Mouse (Mus musculus): ENCODE results near the gene Foxn1. TPM values are rescaled to one million over a fixed set of nuclear protein-coding genes. Genes with fewer than 3 reads are reported as not detected.
A peak's percentile ranks its signal among the peaks of the same experiment; 100 is the strongest.

Foxn1 gene
- not detected in 2 replicates for total RNA-seq (2014; rRNA removed)
- not detected in 2 replicates for polyA plus RNA-seq (2012; rRNA removed)

- H3K27me3 ChIP-seq (ENCODE audit: control insufficient read depth, insufficient read depth, low read length): no peaks in the 10 kb centered on the region
- TF ChIP-seq CTCF (IDR thresholded peaks at IDR 0.05; ENCODE audit: low read depth, low read length) (no peak), POLR2A (IDR thresholded peaks at IDR 0.05; ENCODE audit: extremely low read depth, insufficient read depth, low read length) (no peak)
- 84% methylated on average over 14 of the region's 14 CpGs for WGBS
- H3K4me3 ChIP-seq (ENCODE audit: insufficient read depth, low read depth, low read length): no peak within 1 kb of the TSS
- no peak within 1 kb of the TSS for H3K27ac ChIP-seq (replicated peaks; ENCODE audit: insufficient read depth, low read depth, low read length)
- H3K79me2 ChIP-seq (ENCODE audit: control insufficient read depth, insufficient read depth, low read length): no peaks in the 10 kb centered on the region
- H3K9ac ChIP-seq (ENCODE audit: low read depth, low read length): no peak within 1 kb of the TSS
- H3K36me3 ChIP-seq (ENCODE audit: control insufficient read depth, insufficient read depth, low read length): no peaks in the 10 kb centered on the region
- DNase-seq (ENCODE audit: extremely low read depth, low read depth, low spot score): no peak
- no peaks in the 10 kb centered on the region for H3K4me1 ChIP-seq (ENCODE audit: control insufficient read depth, insufficient read depth, low read length)
Observed at GRCm38 (mm10) chr11:78386508-78387043, at the start of gene Foxn1. Gene Foxn1, minus strand, starts transcription at chr11:78386558.

DNA sequence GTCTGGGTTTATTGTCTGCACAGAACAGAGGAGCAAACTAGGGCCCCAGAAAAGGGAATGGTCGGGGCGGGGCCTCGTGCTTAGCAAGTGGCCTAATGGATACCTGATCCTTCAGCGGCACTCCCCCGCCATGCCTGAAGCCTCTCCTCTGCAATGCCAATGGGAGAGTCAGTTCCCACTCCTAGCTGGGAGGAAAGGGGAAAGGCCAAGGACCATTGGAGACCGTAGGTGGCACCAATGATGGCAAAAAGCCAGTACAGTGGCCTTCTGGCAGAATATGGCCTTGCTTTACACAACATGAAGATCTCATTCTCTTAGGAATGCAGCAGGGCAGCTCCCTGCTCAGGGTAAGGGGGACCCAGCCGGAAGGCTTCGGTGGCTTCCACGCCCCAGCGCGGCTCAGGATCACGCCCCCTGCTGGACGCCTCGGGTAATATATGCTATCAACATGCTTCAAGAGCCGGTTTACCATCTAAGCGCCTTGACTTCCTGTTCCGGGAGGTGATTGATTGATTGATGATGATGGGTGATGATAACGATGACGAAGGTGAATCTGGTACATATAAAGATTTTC is 49.5 kb upstream of the Foxn1 start:
- no peaks in the 10 kb centered on the region for H3K27me3 ChIP-seq (ENCODE audit: control insufficient read depth, insufficient read depth, low read length)
- no peak overlapping the region for H3K4me3 ChIP-seq (ENCODE audit: insufficient read depth, low read depth, low read length)
- H3K9ac ChIP-seq (ENCODE audit: low read depth, low read length): no peak overlapping the region
- TF ChIP-seq CTCF (IDR thresholded peaks at IDR 0.05; ENCODE audit: low read depth, low read length) (peak; percentile 71), POLR2A (IDR thresholded peaks at IDR 0.05; ENCODE audit: extremely low read depth, insufficient read depth, low read length) (no peak)
- WGBS: 18% methylated on average over 19 of the region's 19 CpGs
- no peaks in the 10 kb centered on the region for H3K79me2 ChIP-seq (ENCODE audit: control insufficient read depth, insufficient read depth, low read length)
- no peaks in the 10 kb centered on the region for H3K36me3 ChIP-seq (ENCODE audit: control insufficient read depth, insufficient read depth, low read length)
- DNase-seq (ENCODE audit: extremely low read depth, low read depth, low spot score): no peak
- H3K27ac ChIP-seq (replicated peaks; ENCODE audit: insufficient read depth, low read depth, low read length): no peak overlapping the region
- H3K4me1 ChIP-seq (ENCODE audit: control insufficient read depth, insufficient read depth, low read length): no peaks in the 10 kb centered on the region

GRCm38 (mm10) chr11:78434052-78434451 is 47.7 kb upstream of the Foxn1 start:
- H3K27me3 ChIP-seq (ENCODE audit: control insufficient read depth, insufficient read depth, low read length): no peaks in the 10 kb centered on the region
- H3K27ac ChIP-seq (replicated peaks; ENCODE audit: insufficient read depth, low read depth, low read length): no peak overlapping the region
- no peak for TF ChIP-seq POLR2A (IDR thresholded peaks at IDR 0.05; ENCODE audit: extremely low read depth, insufficient read depth, low read length)
- TF ChIP-seq CTCF (IDR thresholded peaks at IDR 0.05; ENCODE audit: low read depth, low read length): no peak
- no peak overlapping the region for H3K4me3 ChIP-seq (ENCODE audit: insufficient read depth, low read depth, low read length)
- H3K36me3 ChIP-seq (ENCODE audit: control insufficient read depth, insufficient read depth, low read length): no peaks in the 10 kb centered on the region
- WGBS: 75% methylated on average over 4 of the region's 4 CpGs
- no peak for DNase-seq (ENCODE audit: extremely low read depth, low read depth, low spot score)
- H3K4me1 ChIP-seq (ENCODE audit: control insufficient read depth, insufficient read depth, low read length): no peaks in the 10 kb centered on the region
- no peak overlapping the region for H3K9ac ChIP-seq (ENCODE audit: low read depth, low read length)
- H3K79me2 ChIP-seq (ENCODE audit: control insufficient read depth, insufficient read depth, low read length): no peaks in the 10 kb centered on the region

- TF ChIP-seq POLR2A (IDR thresholded peaks at IDR 0.05; ENCODE audit: extremely low read depth, insufficient read depth, low read length): no peak
- TF ChIP-seq CTCF (IDR thresholded peaks at IDR 0.05; ENCODE audit: low read depth, low read length): no peak
- Histone ChIP-seq H3K4me1 (ENCODE audit: control insufficient read depth, insufficient read depth, low read length) (peaks cover 4% of the 10 kb centered on the region), H3K27me3 (ENCODE audit: control insufficient read depth, insufficient read depth, low read length) (no peaks in the 10 kb centered on the region), H3K36me3 (ENCODE audit: control insufficient read depth, insufficient read depth, low read length) (no peaks in the 10 kb centered on the region), H3K4me3 (ENCODE audit: insufficient read depth, low read depth, low read length) (no peak overlapping the region), H3K79me2 (ENCODE audit: control insufficient read depth, insufficient read depth, low read length) (no peaks in the 10 kb centered on the region), H3K9ac (ENCODE audit: low read depth, low read length) (no peak overlapping the region), H3K27ac (replicated peaks; ENCODE audit: insufficient read depth, low read depth, low read length) (no peak overlapping the region)
- DNase-seq (ENCODE audit: extremely low read depth, low read depth, low spot score): no peak
- WGBS: 89% methylated on average over 10 of the region's 10 CpGs
Observed at GRCm38 (mm10) chr11:78431176-78431575, 44.8 kb upstream of the Foxn1 start.

- no peak for DNase-seq (ENCODE audit: extremely low read depth, low read depth, low spot score)
- no peaks in the 10 kb centered on the region for H3K79me2 ChIP-seq (ENCODE audit: control insufficient read depth, insufficient read depth, low read length)
- no peak overlapping the region for H3K27ac ChIP-seq (replicated peaks; ENCODE audit: insufficient read depth, low read depth, low read length)
- TF ChIP-seq POLR2A (IDR thresholded peaks at IDR 0.05; ENCODE audit: extremely low read depth, insufficient read depth, low read length) (no peak), CTCF (IDR thresholded peaks at IDR 0.05; ENCODE audit: low read depth, low read length) (no peak)
- no peak overlapping the region for H3K9ac ChIP-seq (ENCODE audit: low read depth, low read length)
- 76% methylated on average over 11 of the region's 11 CpGs for WGBS
- H3K36me3 ChIP-seq (ENCODE audit: control insufficient read depth, insufficient read depth, low read length): no peaks in the 10 kb centered on the region
- H3K4me1 ChIP-seq (ENCODE audit: control insufficient read depth, insufficient read depth, low read length): peaks cover 4% of the 10 kb centered on the region
- no peak overlapping the region for H3K4me3 ChIP-seq (ENCODE audit: insufficient read depth, low read depth, low read length)
- H3K27me3 ChIP-seq (ENCODE audit: control insufficient read depth, insufficient read depth, low read length): no peaks in the 10 kb centered on the region
Observed at GRCm38 (mm10) chr11:78430195-78430878, 44.0 kb upstream of the Foxn1 start.

GRCm38 (mm10) chr11:78428309-78428708 is 42.0 kb upstream of the Foxn1 start:
- H3K4me1 ChIP-seq (ENCODE audit: control insufficient read depth, insufficient read depth, low read length): peaks cover 12% of the 10 kb centered on the region
- no peaks in the 10 kb centered on the region for H3K27me3 ChIP-seq (ENCODE audit: control insufficient read depth, insufficient read depth, low read length)
- H3K36me3 ChIP-seq (ENCODE audit: control insufficient read depth, insufficient read depth, low read length): no peaks in the 10 kb centered on the region
- no peak overlapping the region for H3K9ac ChIP-seq (ENCODE audit: low read depth, low read length)
- WGBS: 70% methylated on average over 5 of the region's 5 CpGs
- TF ChIP-seq POLR2A (IDR thresholded peaks at IDR 0.05; ENCODE audit: extremely low read depth, insufficient read depth, low read length) (no peak), CTCF (IDR thresholded peaks at IDR 0.05; ENCODE audit: low read depth, low read length) (no peak)
- no peak overlapping the region for H3K27ac ChIP-seq (replicated peaks; ENCODE audit: insufficient read depth, low read depth, low read length)
- no peak for DNase-seq (ENCODE audit: extremely low read depth, low read depth, low spot score)
- no peaks in the 10 kb centered on the region for H3K79me2 ChIP-seq (ENCODE audit: control insufficient read depth, insufficient read depth, low read length)
- no peak overlapping the region for H3K4me3 ChIP-seq (ENCODE audit: insufficient read depth, low read depth, low read length)

Data from liver, adult 2 months (tissue).